Mouse (Mus musculus): Measurements from ENCODE around the gene Nsfl1c. TPM values are rescaled to one million over a fixed set of nuclear protein-coding genes. Genes with fewer than 3 reads are reported as not detected.
A peak's percentile ranks its signal among the peaks of the same experiment; 100 is the strongest.

Gene Nsfl1c
- polyA plus RNA-seq, 1 experiment from 2014 or later: 160 TPM

DNA sequence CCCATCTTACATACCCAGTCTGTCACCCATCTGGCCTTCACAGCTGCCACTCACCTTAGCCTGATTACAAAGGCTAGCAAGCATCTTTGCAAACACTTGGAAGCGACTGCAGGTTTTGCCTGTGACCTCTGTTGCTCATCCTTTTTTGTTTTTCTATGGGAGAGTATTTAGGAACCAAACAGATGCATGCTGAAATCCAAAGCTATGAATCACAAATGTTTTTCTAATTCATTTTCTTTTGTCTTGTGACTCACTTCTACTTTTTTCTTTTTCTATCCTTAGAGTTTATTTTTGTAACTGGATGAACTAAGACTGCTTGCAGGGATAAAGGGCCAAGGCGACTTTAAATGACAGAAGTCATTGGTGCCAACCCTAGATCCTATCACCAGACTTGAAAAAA, 31.5 kb downstream of the Nsfl1c start:
- Histone ChIP-seq H3K4me2 (no peak overlapping the region), H3K9me3 (replicated peaks) (no peaks in the 10 kb centered on the region), H3K4me1 (replicated peaks) (peaks cover 32% of the 10 kb centered on the region), H3K27ac (ENCODE audit: poor library complexity, severe bottlenecking) (no peak overlapping the region), H3K9ac (no peak overlapping the region), H3K27me3 (replicated peaks) (no peaks in the 10 kb centered on the region), H3K36me3 (peaks cover 9% of the 10 kb centered on the region), H3K4me3 (no peak overlapping the region)
- no peak for ATAC-seq (ENCODE audit: insufficient number of reproducible peaks, low FRiP score)
- WGBS: 64% methylated on average over 2 of the region's 2 CpGs

DNA sequence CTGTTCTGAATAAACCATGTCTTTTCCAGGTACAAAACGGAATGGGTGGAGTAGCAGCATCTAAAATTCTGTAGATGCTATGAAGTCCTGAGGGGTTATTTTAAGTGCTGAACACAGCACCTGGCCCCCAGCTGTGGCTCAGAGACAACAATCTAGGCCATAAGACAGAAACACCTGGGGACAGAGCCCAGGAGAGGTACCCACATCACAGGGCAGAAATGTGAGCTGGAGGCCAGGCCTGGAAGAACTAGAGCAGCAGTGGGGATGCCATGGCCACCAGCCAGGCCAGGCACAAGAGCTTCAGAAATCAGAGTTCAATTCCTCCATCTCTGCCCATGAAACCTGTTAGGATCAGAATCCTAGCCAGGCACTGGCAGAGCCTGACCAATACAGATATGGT, 34.1 kb downstream of the Nsfl1c start:
- no peak for ATAC-seq (ENCODE audit: insufficient number of reproducible peaks, low FRiP score)

DNA sequence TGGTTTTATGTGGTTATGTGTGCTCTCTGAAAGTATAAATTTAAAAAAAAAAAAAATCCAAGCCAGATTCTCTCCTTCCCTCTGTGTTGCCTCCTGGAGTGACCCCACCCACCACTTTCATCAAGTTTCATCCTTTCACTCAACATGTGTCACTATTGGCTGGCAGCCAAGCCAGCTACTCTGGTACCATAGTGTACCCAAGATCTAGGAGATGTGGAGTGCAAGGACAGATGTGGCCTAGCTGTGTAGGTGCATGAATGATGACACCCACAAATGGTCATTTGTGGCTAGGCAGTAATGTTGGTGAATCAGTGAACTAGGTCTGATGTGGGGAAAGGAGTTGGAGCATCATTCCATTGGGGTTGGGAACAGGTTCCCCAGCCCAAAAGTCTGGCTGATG, 35.2 kb downstream of the Nsfl1c start:
- Histone ChIP-seq H3K36me3 (no peaks in the 10 kb centered on the region), H3K27ac (ENCODE audit: poor library complexity, severe bottlenecking) (no peak overlapping the region), H3K4me2 (no peak overlapping the region), H3K27me3 (replicated peaks) (no peaks in the 10 kb centered on the region), H3K4me3 (no peak overlapping the region), H3K9ac (no peak overlapping the region), H3K4me1 (replicated peaks) (peaks cover 35% of the 10 kb centered on the region), H3K9me3 (replicated peaks) (no peaks in the 10 kb centered on the region)
- ATAC-seq (ENCODE audit: insufficient number of reproducible peaks, low FRiP score): no peak

More for the DNA sequence above, 34.1 kb downstream of the Nsfl1c start:
- WGBS: 70% methylated on average over 1 of the region's 1 CpGs
- Histone ChIP-seq H3K4me2 (no peak overlapping the region), H3K9me3 (replicated peaks) (no peaks in the 10 kb centered on the region), H3K27me3 (replicated peaks) (no peaks in the 10 kb centered on the region), H3K27ac (ENCODE audit: poor library complexity, severe bottlenecking) (no peak overlapping the region), H3K9ac (no peak overlapping the region), H3K4me1 (replicated peaks) (peaks cover 39% of the 10 kb centered on the region), H3K36me3 (no peaks in the 10 kb centered on the region), H3K4me3 (no peak overlapping the region)

DNA sequence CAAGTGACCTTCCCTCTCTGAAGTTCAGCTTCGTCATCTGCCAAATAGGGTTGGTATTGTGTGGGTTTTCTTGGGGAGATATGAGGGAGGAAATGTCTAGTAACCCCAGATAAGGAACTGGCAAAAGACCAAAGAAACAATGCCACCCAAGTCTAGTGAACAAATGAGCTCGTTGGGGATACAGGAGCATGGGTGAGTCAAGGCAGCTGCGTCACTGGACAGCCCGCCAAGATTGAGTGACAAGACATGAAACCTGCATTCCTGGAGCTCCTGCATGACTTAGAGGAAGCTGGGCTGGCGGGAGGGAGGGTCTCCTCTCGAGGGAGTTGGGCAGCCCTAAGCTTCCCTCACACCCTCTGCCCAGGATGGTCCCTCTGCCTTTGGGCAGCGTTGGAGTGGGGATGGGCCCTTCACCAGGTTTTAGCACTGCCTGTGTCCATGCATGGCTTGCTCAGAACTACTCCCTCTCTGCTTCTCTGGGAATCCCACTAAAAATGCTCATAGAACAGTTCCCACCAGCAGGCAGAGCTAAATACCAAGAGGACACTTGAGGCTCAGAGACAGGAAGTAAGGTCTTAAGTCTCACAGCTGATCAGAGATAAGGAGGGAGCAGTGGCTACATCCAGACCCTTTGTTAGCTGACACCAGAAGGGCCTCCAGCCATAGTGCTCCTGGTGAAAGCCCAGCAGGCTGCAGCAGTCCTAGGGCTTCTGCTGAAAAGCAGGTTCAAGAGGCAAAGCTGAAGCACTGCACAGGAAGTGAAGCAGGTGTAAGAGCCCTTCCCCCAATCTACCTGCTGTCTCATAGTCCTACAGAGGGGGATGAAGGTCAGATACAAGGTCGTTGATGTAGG, 36.6 kb downstream of the Nsfl1c start:
- 0 out of 2 replicates have a peak overlapping the region, but pooled peaks have one; percentile 3 for H3K27ac ChIP-seq (ENCODE audit: poor library complexity, severe bottlenecking)
- ATAC-seq (ENCODE audit: insufficient number of reproducible peaks, low FRiP score): peak; percentile 41
- no peak overlapping the region for H3K9ac ChIP-seq

DNA sequence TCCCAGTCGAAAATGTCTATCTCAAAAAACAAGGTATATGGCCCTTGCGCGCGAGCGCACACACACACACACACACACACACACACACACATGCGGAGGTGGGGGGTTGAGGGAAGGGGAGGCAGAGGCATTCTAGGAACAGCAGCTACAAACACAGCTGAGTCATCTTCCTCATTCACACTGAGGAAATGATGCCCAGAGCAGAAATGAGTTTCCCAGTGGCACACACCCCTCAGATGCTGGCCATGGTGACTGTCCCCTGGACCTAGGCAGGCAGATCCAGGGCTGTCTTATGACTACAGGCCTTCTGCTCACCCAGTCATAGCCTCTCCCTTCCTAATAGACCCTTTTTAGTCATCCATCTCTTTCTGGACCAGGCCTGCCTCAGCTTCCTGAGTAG, 39.6 kb downstream of the Nsfl1c start:
- Histone ChIP-seq H3K4me2 (no peak overlapping the region), H3K27me3 (replicated peaks) (no peaks in the 10 kb centered on the region), H3K4me1 (replicated peaks) (peaks cover 13% of the 10 kb centered on the region), H3K27ac (ENCODE audit: poor library complexity, severe bottlenecking) (no peak overlapping the region), H3K36me3 (no peaks in the 10 kb centered on the region), H3K9me3 (replicated peaks) (no peaks in the 10 kb centered on the region), H3K9ac (no peak overlapping the region), H3K4me3 (no peak overlapping the region)
- WGBS: 85% methylated on average over 6 of the region's 6 CpGs
- ATAC-seq (ENCODE audit: insufficient number of reproducible peaks, low FRiP score): no peak

More for the DNA sequence above, 36.6 kb downstream of the Nsfl1c start:
- H3K9me3 ChIP-seq (replicated peaks): no peaks in the 10 kb centered on the region
- H3K4me2 ChIP-seq: no peak overlapping the region
- peaks cover 25% of the 10 kb centered on the region for H3K4me1 ChIP-seq (replicated peaks)
- H3K36me3 ChIP-seq: no peaks in the 10 kb centered on the region
- WGBS: 21% methylated on average over 8 of the region's 8 CpGs
- no peaks in the 10 kb centered on the region for H3K27me3 ChIP-seq (replicated peaks)
- no peak overlapping the region for H3K4me3 ChIP-seq

DNA sequence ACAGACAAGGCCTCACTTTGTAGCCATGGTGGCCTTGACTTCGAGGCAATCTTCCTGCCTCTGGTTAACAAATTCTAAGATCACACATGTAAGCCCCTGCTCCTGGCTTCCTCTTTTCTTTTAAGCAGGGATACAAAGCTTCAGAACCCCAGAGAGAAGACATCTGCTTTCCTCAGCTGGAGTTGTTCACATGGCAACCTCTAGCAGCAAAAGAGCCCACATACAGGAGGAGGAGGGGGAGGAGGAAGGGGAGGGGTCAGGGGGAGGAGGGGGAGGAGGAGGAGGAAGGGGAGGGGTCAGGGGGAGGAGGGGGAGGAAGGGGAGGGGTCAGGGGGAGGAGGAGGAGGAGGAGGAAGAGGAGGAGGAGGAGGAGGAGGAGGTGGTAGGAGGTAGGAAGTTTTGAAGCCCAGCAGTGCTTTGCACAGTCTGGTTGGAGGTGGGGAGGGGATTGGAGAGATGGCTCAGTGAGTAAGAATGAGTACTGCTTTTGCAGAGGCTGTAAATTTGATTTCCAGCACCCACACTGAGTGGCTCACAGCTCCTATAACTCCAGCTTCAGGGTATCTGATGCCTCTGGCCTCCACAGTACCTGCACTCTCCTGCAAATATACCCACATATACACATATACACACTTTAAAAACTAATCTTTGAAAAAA, 42.1 kb downstream of the Nsfl1c start:
- Histone ChIP-seq H3K27me3 (replicated peaks) (no peaks in the 10 kb centered on the region), H3K4me1 (replicated peaks) (peaks cover 2% of the 10 kb centered on the region; the same call in 1 of the 2 replicates), H3K9me3 (replicated peaks) (no peaks in the 10 kb centered on the region), H3K4me2 (no peak overlapping the region), H3K36me3 (no peaks in the 10 kb centered on the region), H3K27ac (ENCODE audit: poor library complexity, severe bottlenecking) (no peak overlapping the region), H3K4me3 (no peak overlapping the region), H3K9ac (no peak overlapping the region)
- WGBS: 85% methylated on average over 1 of the region's 1 CpGs
- ATAC-seq (ENCODE audit: insufficient number of reproducible peaks, low FRiP score): no peak

DNA sequence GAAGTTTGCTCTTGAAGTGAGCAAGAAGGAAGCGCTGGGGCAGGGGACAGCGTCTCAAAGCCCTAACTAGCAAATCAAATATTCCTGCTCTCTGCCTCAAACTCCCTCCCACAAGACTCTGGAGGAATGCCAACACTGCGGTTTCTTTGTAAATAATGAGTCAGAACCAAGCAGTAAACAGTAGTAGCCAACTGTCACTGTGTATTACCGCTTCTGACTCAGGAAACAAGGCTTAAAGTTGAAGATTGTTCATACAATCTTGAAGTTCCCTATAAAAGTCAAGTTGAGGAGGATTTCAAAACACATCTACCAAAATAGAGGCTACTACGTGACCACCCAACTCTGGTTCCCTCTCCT, 42.6 kb downstream of the Nsfl1c start:
- no peak overlapping the region for H3K9ac ChIP-seq
- H3K4me3 ChIP-seq: no peak overlapping the region
- H3K9me3 ChIP-seq (replicated peaks): no peaks in the 10 kb centered on the region
- H3K36me3 ChIP-seq: no peaks in the 10 kb centered on the region
- no peak overlapping the region for H3K4me2 ChIP-seq
- H3K27me3 ChIP-seq (replicated peaks): no peaks in the 10 kb centered on the region
- no peak overlapping the region for H3K27ac ChIP-seq (ENCODE audit: poor library complexity, severe bottlenecking)
- no peak for ATAC-seq (ENCODE audit: insufficient number of reproducible peaks, low FRiP score)
- peaks cover 3% of the 10 kb centered on the region; the same call in 1 of the 2 replicates for H3K4me1 ChIP-seq (replicated peaks)
- WGBS: 65% methylated on average over 5 of the region's 5 CpGs

DNA sequence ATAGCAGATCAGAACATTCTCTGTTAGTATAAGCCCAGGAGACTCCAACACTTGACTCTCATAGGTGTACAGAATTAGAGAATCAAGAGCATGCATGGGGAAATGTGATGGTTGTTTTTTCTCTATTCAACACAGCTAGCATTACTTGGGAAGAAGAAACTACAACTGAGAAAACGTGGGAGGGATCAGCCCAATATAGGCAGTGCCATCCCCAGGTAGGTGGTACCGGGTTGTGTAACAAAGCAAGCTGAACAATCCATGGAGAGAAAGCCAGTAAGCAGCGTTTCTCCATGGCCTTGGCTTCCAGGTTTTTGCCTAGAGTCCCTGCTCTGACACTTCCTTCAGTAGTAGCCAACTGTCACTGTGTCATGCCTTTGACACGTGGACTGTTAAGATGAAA, 44.7 kb downstream of the Nsfl1c start:
- no peak overlapping the region for H3K4me2 ChIP-seq
- 59% methylated on average over 4 of the region's 4 CpGs for WGBS
- ATAC-seq (ENCODE audit: insufficient number of reproducible peaks, low FRiP score): no peak
- H3K4me1 ChIP-seq (replicated peaks): peaks cover 4% of the 10 kb centered on the region; the same call in 1 of the 2 replicates
- no peak overlapping the region for H3K4me3 ChIP-seq
- H3K9me3 ChIP-seq (replicated peaks): no peaks in the 10 kb centered on the region
- H3K27me3 ChIP-seq (replicated peaks): no peaks in the 10 kb centered on the region
- H3K36me3 ChIP-seq: no peaks in the 10 kb centered on the region
- no peak overlapping the region for H3K27ac ChIP-seq (ENCODE audit: poor library complexity, severe bottlenecking)
- no peak overlapping the region for H3K9ac ChIP-seq

DNA sequence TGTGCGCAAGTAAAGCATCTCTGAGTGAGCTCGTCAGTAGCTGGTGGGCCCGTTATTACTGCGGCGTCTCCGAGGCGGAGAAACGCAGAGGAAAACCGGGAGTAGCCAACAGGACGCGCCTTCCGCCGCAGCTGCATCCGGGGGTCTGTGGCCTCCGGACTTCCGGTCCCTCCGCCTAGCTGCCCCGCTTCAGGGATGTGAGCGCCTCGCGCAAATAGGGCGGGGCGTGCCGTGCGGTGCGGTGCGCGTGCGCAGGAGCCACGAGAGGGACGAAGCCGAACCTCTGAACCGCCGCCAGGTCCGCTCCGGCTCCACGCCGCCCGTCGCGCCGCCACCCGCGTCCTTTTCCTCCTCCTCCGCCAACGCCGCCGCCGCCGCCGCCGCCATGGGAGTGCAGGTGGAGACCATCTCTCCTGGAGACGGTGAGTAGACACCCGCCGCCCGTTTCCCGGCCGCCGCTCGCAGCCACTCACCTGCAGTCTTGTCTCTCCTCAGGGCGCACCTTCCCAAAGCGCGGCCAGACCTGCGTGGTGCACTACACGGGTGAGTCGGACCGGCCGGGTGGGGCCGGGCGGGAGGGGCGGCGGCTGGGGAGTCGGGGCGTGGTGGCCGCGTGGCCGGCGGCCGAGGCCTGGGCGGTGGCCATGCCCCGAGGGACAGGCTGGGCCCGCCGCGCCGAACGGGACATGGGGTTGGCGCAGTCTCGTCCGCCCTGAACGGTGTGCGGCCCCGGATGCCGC, 48.5 kb downstream of the Nsfl1c start, which contains the start of gene Fkbp1a:
Gene Fkbp1a (plus strand): TSS at position 161 of the 740 bp plus-strand sequence.
- 0% methylated on average over 79 of the region's 93 CpGs for WGBS
- peaks cover 32% of the 10 kb centered on the region for H3K36me3 ChIP-seq

DNA sequence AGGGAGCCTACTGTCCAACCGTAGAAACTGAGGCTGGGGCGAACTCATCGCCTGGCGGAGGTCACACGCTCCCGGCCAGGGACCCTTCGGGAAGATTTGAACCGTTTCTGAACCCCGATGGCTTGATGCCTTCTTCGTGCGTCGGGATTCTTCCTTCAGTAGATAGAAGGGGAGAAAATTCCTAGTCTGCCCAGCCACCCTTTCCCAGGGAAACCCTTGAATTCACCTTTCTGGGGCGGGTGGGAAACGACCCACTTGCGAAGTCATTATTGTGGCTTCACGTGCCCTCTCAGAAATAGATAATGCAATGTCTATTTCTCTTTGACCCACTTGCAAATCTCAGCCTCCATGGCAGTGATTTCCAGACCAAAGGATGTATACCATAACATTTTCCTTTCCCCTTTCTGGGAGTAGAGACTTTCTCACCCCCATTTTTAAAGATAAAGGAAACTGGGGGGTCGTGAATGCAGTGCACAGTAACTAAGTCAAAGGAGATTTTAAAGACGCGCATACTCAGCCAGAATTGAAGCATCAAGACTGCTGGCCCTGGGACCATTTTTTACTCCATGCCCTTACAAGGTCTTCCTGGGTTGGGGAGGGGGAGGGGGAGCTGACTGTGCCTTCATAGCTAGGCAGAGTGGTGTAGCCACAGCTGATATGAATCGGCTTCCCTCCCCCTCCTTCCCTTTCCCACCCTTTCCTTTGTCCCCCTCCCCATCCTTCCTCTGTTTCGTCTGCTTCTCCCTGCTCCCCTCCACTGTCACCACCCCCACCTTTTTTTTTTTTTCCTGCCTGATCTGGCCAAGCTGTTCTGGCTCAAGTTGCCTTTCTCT, 49.3 kb downstream of the Nsfl1c start:
- no peaks in the 10 kb centered on the region for H3K9me3 ChIP-seq (replicated peaks)
- 1% methylated on average over 21 of the region's 21 CpGs for WGBS
- H3K9ac ChIP-seq: peak overlapping the region; percentile 98
- H3K4me1 ChIP-seq (replicated peaks): peaks cover 48% of the 10 kb centered on the region
- peak overlapping the region; percentile 98 for H3K4me3 ChIP-seq
- H3K27ac ChIP-seq (ENCODE audit: poor library complexity, severe bottlenecking): peak overlapping the region; percentile 97
- H3K4me2 ChIP-seq: peak overlapping the region; percentile 81
- peak; percentile 37 for ATAC-seq (ENCODE audit: insufficient number of reproducible peaks, low FRiP score)
- no peaks in the 10 kb centered on the region for H3K27me3 ChIP-seq (replicated peaks)
- peaks cover 40% of the 10 kb centered on the region for H3K36me3 ChIP-seq

More for the DNA sequence above, 48.5 kb downstream of the Nsfl1c start, which contains the start of gene Fkbp1a:
- Histone ChIP-seq H3K9me3 (replicated peaks) (no peaks in the 10 kb centered on the region), H3K9ac (peak within 1 kb of the TSS; percentile 98), H3K4me3 (peak within 1 kb of the TSS; percentile 98), H3K27ac (ENCODE audit: poor library complexity, severe bottlenecking) (peak within 1 kb of the TSS; percentile 97), H3K4me2 (peak within 1 kb of the TSS; percentile 81), H3K4me1 (replicated peaks) (peaks cover 41% of the 10 kb centered on the region), H3K27me3 (replicated peaks) (no peaks in the 10 kb centered on the region)
- ATAC-seq (ENCODE audit: insufficient number of reproducible peaks, low FRiP score): peak; percentile 95

All from heart, embryonic 12.5 days (tissue).